In genomic region chr4:127368379-127368973, GRCm38 (mm10) we compare ENCODE assay signal across 8 mouse cellular contexts. TPM values are rescaled to one million over a fixed set of nuclear protein-coding genes. Genes with fewer than 3 reads are reported as not detected.
DNase-seq lines count a peak whose midpoint lies in the region; TF ChIP-seq lines count a peak whose summit lies in the region.

No protein-coding gene starts in this region.

- TF ChIP-seq POLR2A in lung, adult 2 months (IDR thresholded peaks at IDR 0.05; ENCODE audit: borderline replicate concordance, extremely low read depth, low read depth, low read length), result no peak

- peak; percentile 93 for TF ChIP-seq CTCF in lung, adult 2 months (IDR thresholded peaks at IDR 0.05; ENCODE audit: insufficient read depth, low read length)

- H3K4me1 ChIP-seq in lung, adult 2 months (ENCODE audit: control insufficient read depth, insufficient read depth, low read length), result no peaks in the 10 kb centered on the region

- H3K4me3 ChIP-seq in lung, adult 2 months (replicated peaks; ENCODE audit: extremely low read depth, low read depth, low read length), result no peak overlapping the region

- peak; percentile 67 for DNase-seq in 3T3-L1 (ENCODE audit: low read depth, low spot score)
- peak; percentile 78 for DNase-seq in Muller cell, postnatal 12 days (ENCODE audit: inconsistent ontology term)
- peak; percentile 95 for DNase-seq in cerebellum, postnatal 14 days
- peak; percentile 67 to 72 for DNase-seq in frontal cortex, postnatal 36 days (ENCODE audit: low spot score in 2 of 2)
- DNase-seq in kidney, postnatal 10 days, result peak; percentile 79
- peak; percentile 67 for DNase-seq in lung, adult 2 months
- peak; percentile 59 for DNase-seq in ovary, postnatal 36 days (ENCODE audit: low spot score)
- peak; percentile 47 to 65 for DNase-seq in urinary bladder, postnatal 36 days (ENCODE audit: low spot score in 2 of 2)

- WGBS in lung, adult 2 months, result 29% methylated on average over 13 of the region's 13 CpGs

RNA-seq across cellular contexts. Expression of gene Gjb5, which starts 10.5 kb away (rescaled TPM):
- polyA plus RNA-seq in lung, adult 2 months (2012; rRNA removed), result 1.3 and 1.9 TPM in 2 replicates

RNA-seq across cellular contexts. Expression of gene Gjb4, which starts 14.6 kb away (rescaled TPM):
- 0.19 and 3.7 TPM in 2 replicates for polyA plus RNA-seq in lung, adult 2 months (2012; rRNA removed)

RNA-seq across cellular contexts. Expression of gene Gjb3, which starts 37.8 kb away (rescaled TPM):
- 3.1 and 7.3 TPM in 2 replicates for polyA plus RNA-seq in lung, adult 2 months (2012; rRNA removed)

RNA-seq across cellular contexts. Expression of gene Gja4, which starts 54.6 kb away (rescaled TPM):
- 159 and 211 TPM in 2 replicates for polyA plus RNA-seq in lung, adult 2 months (2012; rRNA removed)
